Mouse (Mus musculus) mesoderm, embryonic 11.5 days (tissue): ENCODE measurements around the gene Uhrf2.
A peak's percentile ranks its signal among the peaks of the same experiment; 100 is the strongest.

Source experiments
- DNase-seq: peaks from one replicate; pipeline ENCODE4 v3.0.0-alpha.2; 2012; ENCODE audit warnings: low read depth, low spot score

The Uhrf2 gene

GRCm38 (mm10) chr19:30050584-30050983, 20.3 kb downstream of the Uhrf2 start:
- no peak for DNase-seq

- DNase-seq: no peak
Observed at GRCm38 (mm10) chr19:30051479-30051878, 21.2 kb downstream of the Uhrf2 start.

GRCm38 (mm10) chr19:30054218-30054617, 23.9 kb downstream of the Uhrf2 start:
- no peak for DNase-seq

GRCm38 (mm10) chr19:30065797-30066196, 35.5 kb downstream of the Uhrf2 start:
- DNase-seq: no peak

- DNase-seq: no peak
Observed at GRCm38 (mm10) chr19:30090163-30090562, 59.9 kb downstream of the Uhrf2 start.

GRCm38 (mm10) chr19:30091644-30092295, 61.5 kb downstream of the Uhrf2 start:
- DNase-seq: no peak

GRCm38 (mm10) chr19:30096186-30096585, 65.9 kb downstream of the Uhrf2 start:
- no peak for DNase-seq

- DNase-seq: no peak
Observed at GRCm38 (mm10) chr19:30097039-30097438, 66.7 kb downstream of the Uhrf2 start.

GRCm38 (mm10) chr19:30100571-30100970, 70.3 kb downstream of the Uhrf2 start:
- no peak for DNase-seq

- no peak for DNase-seq
Observed at GRCm38 (mm10) chr19:30102620-30103019, 72.3 kb downstream of the Uhrf2 start.

GRCm38 (mm10) chr19:30105045-30105842, 74.9 kb downstream of the Uhrf2 start:
- no peak for DNase-seq

GRCm38 (mm10) chr19:30107221-30107845, 77.0 kb downstream of the Uhrf2 start:
- no peak for DNase-seq

- DNase-seq: no peak
Observed at GRCm38 (mm10) chr19:30108616-30109015, 78.3 kb downstream of the Uhrf2 start.

- DNase-seq: no peak
Observed at GRCm38 (mm10) chr19:30109122-30109521, 78.8 kb downstream of the Uhrf2 start.

- no peak for DNase-seq
Observed at GRCm38 (mm10) chr19:30111421-30111820, 81.1 kb downstream of the Uhrf2 start.

- no peak for DNase-seq
Observed at GRCm38 (mm10) chr19:30112961-30113688, 82.8 kb downstream of the Uhrf2 start.

- DNase-seq: no peak
Observed at GRCm38 (mm10) chr19:30114919-30115441, 84.7 kb downstream of the Uhrf2 start.

- no peak for DNase-seq
Observed at GRCm38 (mm10) chr19:30115606-30116005, 85.3 kb downstream of the Uhrf2 start.

- DNase-seq: no peak
Observed at GRCm38 (mm10) chr19:30117241-30117640, 86.9 kb downstream of the Uhrf2 start.

GRCm38 (mm10) chr19:30117775-30118174, 87.5 kb downstream of the Uhrf2 start:
- DNase-seq: peak; percentile 14
